Mouse (Mus musculus): ENCODE results near the gene Klhl2. TPM values are rescaled to one million over a fixed set of nuclear protein-coding genes. Genes with fewer than 3 reads are reported as not detected.

Klhl2 gene
- polyA plus RNA-seq, 1 experiment from 2014 or later: 18.1 TPM

- H3K27ac ChIP-seq (ENCODE audit: low read depth): no peak overlapping the region
- DNase-seq (ENCODE audit: low spot score): no peak
- no peak overlapping the region for H3K4me3 ChIP-seq (ENCODE audit: low read depth, low read length)
- no peaks in the 10 kb centered on the region for H3K4me1 ChIP-seq (replicated peaks; ENCODE audit: control insufficient read depth, insufficient read depth, low read length)
- WGBS: 82% methylated on average over 4 of the region's 4 CpGs
- ATAC-seq (replicated peaks; ENCODE audit: low FRiP score, low TSS enrichment, low read depth): no peak
- H3K4me2 ChIP-seq (ENCODE audit: low read length): no peak overlapping the region
- no peaks in the 10 kb centered on the region for H3K27me3 ChIP-seq (replicated peaks; ENCODE audit: control insufficient read depth, insufficient read depth, low read length)
- H3K9ac ChIP-seq (ENCODE audit: low read length): no peak overlapping the region
- H3K9me3 ChIP-seq (ENCODE audit: control insufficient read depth, low read length): no peaks in the 10 kb centered on the region
- peaks cover 87% of the 10 kb centered on the region for H3K36me3 ChIP-seq (ENCODE audit: control insufficient read depth, insufficient read depth, low read length)
These were observed 123.6 kb downstream of the Klhl2 start for GRCm38 (mm10) chr8:64726190-64726695.

DNA sequence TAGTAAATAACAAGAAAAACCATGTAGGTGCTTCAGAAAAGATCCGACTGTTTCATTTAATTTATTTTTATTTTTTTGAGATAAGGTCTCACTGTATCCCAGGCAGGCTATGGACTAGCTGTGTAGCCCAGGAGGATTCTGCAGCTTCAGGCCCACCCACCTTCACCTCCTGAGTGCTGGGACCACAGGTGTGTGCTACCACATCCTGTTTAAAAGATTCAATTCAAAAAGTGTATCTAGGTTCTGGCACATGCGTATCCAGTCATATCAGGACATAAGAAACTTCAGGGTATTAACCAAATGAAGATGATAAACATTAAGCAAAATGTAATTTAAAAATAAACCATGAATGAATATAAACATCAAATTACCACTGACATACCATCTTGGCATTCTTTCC lies 126.6 kb downstream of the Klhl2 start:
- no peaks in the 10 kb centered on the region for H3K27me3 ChIP-seq (replicated peaks; ENCODE audit: control insufficient read depth, insufficient read depth, low read length)
- no peak overlapping the region for H3K9ac ChIP-seq (ENCODE audit: low read length)
- H3K4me2 ChIP-seq (ENCODE audit: low read length): no peak overlapping the region
- DNase-seq (ENCODE audit: low spot score) (no peak), ATAC-seq (replicated peaks; ENCODE audit: low FRiP score, low TSS enrichment, low read depth) (no peak)
- H3K4me3 ChIP-seq (ENCODE audit: low read depth, low read length): no peak overlapping the region
- no peak overlapping the region for H3K27ac ChIP-seq (ENCODE audit: low read depth)
- WGBS: 92% methylated on average over 2 of the region's 2 CpGs
- H3K9me3 ChIP-seq (ENCODE audit: control insufficient read depth, low read length): no peaks in the 10 kb centered on the region
- peaks cover 92% of the 10 kb centered on the region for H3K36me3 ChIP-seq (ENCODE audit: control insufficient read depth, insufficient read depth, low read length)
- H3K4me1 ChIP-seq (replicated peaks; ENCODE audit: control insufficient read depth, insufficient read depth, low read length): no peaks in the 10 kb centered on the region

GRCm38 (mm10) chr8:64717868-64718267 lies 131.9 kb downstream of the Klhl2 start:
- no peak overlapping the region for H3K27ac ChIP-seq (ENCODE audit: low read depth)
- H3K4me1 ChIP-seq (replicated peaks; ENCODE audit: control insufficient read depth, insufficient read depth, low read length): no peaks in the 10 kb centered on the region
- ATAC-seq (replicated peaks; ENCODE audit: low FRiP score, low TSS enrichment, low read depth) (no peak), DNase-seq (ENCODE audit: low spot score) (no peak)
- no peak overlapping the region for H3K4me2 ChIP-seq (ENCODE audit: low read length)
- WGBS: 86% methylated on average over 7 of the region's 7 CpGs
- H3K4me3 ChIP-seq (ENCODE audit: low read depth, low read length): no peak overlapping the region
- no peak overlapping the region for H3K9ac ChIP-seq (ENCODE audit: low read length)
- H3K27me3 ChIP-seq (replicated peaks; ENCODE audit: control insufficient read depth, insufficient read depth, low read length): no peaks in the 10 kb centered on the region
- H3K36me3 ChIP-seq (ENCODE audit: control insufficient read depth, insufficient read depth, low read length): peaks cover 67% of the 10 kb centered on the region
- H3K9me3 ChIP-seq (ENCODE audit: control insufficient read depth, low read length): no peaks in the 10 kb centered on the region

- peaks cover 14% of the 10 kb centered on the region for H3K36me3 ChIP-seq (ENCODE audit: control insufficient read depth, insufficient read depth, low read length)
- 93% methylated on average over 7 of the region's 7 CpGs for WGBS
- H3K4me2 ChIP-seq (ENCODE audit: low read length): no peak overlapping the region
- no peaks in the 10 kb centered on the region for H3K27me3 ChIP-seq (replicated peaks; ENCODE audit: control insufficient read depth, insufficient read depth, low read length)
- ATAC-seq (replicated peaks; ENCODE audit: low FRiP score, low TSS enrichment, low read depth) (no peak), DNase-seq (ENCODE audit: low spot score) (no peak)
- no peak overlapping the region for H3K4me3 ChIP-seq (ENCODE audit: low read depth, low read length)
- H3K9me3 ChIP-seq (ENCODE audit: control insufficient read depth, low read length): no peaks in the 10 kb centered on the region
- no peaks in the 10 kb centered on the region for H3K4me1 ChIP-seq (replicated peaks; ENCODE audit: control insufficient read depth, insufficient read depth, low read length)
- H3K9ac ChIP-seq (ENCODE audit: low read length): no peak overlapping the region
- H3K27ac ChIP-seq (ENCODE audit: low read depth): no peak overlapping the region
These were observed 137.3 kb downstream of the Klhl2 start for GRCm38 (mm10) chr8:64712499-64712898.

DNA sequence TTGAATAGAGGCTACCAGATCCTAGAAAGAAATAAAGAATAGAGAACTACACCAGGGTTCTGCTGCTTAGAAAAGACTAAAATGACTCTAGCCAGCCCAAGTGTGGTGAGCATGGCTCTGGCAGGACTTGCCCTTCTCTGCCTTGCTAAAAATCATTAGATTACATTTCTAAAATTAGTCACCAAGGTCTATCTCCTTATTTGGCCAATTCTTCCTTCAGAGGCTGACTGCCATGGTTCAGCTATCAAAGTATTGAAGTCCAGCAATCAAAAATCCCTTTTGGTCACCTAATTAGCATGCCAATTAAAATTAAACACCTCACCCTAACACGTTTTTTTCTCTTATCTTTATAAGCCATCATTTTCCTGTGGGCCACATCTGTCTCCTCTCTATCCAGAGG lies 138.3 kb downstream of the Klhl2 start:
- no peak for ATAC-seq (replicated peaks; ENCODE audit: low FRiP score, low TSS enrichment, low read depth)
- no peak overlapping the region for H3K27ac ChIP-seq (ENCODE audit: low read depth)

GRCm38 (mm10) chr8:64707481-64707880 lies 142.3 kb downstream of the Klhl2 start:
- H3K4me1 ChIP-seq (replicated peaks; ENCODE audit: control insufficient read depth, insufficient read depth, low read length): no peaks in the 10 kb centered on the region
- H3K4me3 ChIP-seq (ENCODE audit: low read depth, low read length): no peak overlapping the region
- H3K27ac ChIP-seq (ENCODE audit: low read depth): no peak overlapping the region
- DNase-seq (ENCODE audit: low spot score) (no peak), ATAC-seq (replicated peaks; ENCODE audit: low FRiP score, low TSS enrichment, low read depth) (no peak)
- no peaks in the 10 kb centered on the region for H3K27me3 ChIP-seq (replicated peaks; ENCODE audit: control insufficient read depth, insufficient read depth, low read length)
- no peak overlapping the region for H3K9ac ChIP-seq (ENCODE audit: low read length)
- H3K9me3 ChIP-seq (ENCODE audit: control insufficient read depth, low read length): no peaks in the 10 kb centered on the region
- no peak overlapping the region for H3K4me2 ChIP-seq (ENCODE audit: low read length)
- H3K36me3 ChIP-seq (ENCODE audit: control insufficient read depth, insufficient read depth, low read length): no peaks in the 10 kb centered on the region

More for the DNA sequence above, 138.3 kb downstream of the Klhl2 start:
- Histone ChIP-seq H3K4me3 (ENCODE audit: low read depth, low read length) (no peak overlapping the region), H3K27me3 (replicated peaks; ENCODE audit: control insufficient read depth, insufficient read depth, low read length) (no peaks in the 10 kb centered on the region), H3K9ac (ENCODE audit: low read length) (no peak overlapping the region), H3K4me2 (ENCODE audit: low read length) (no peak overlapping the region), H3K4me1 (replicated peaks; ENCODE audit: control insufficient read depth, insufficient read depth, low read length) (no peaks in the 10 kb centered on the region), H3K36me3 (ENCODE audit: control insufficient read depth, insufficient read depth, low read length) (peaks cover 5% of the 10 kb centered on the region), H3K9me3 (ENCODE audit: control insufficient read depth, low read length) (no peaks in the 10 kb centered on the region)
- DNase-seq (ENCODE audit: low spot score): no peak
- 24% methylated on average over 1 of the region's 1 CpGs for WGBS

- Histone ChIP-seq H3K36me3 (ENCODE audit: control insufficient read depth, insufficient read depth, low read length) (no peaks in the 10 kb centered on the region), H3K4me1 (replicated peaks; ENCODE audit: control insufficient read depth, insufficient read depth, low read length) (no peaks in the 10 kb centered on the region), H3K4me3 (ENCODE audit: low read depth, low read length) (no peak overlapping the region), H3K27me3 (replicated peaks; ENCODE audit: control insufficient read depth, insufficient read depth, low read length) (no peaks in the 10 kb centered on the region), H3K27ac (ENCODE audit: low read depth) (no peak overlapping the region), H3K4me2 (ENCODE audit: low read length) (no peak overlapping the region), H3K9ac (ENCODE audit: low read length) (no peak overlapping the region), H3K9me3 (ENCODE audit: control insufficient read depth, low read length) (no peaks in the 10 kb centered on the region)
- ATAC-seq (replicated peaks; ENCODE audit: low FRiP score, low TSS enrichment, low read depth): no peak
- 79% methylated on average over 1 of the region's 1 CpGs for WGBS
- DNase-seq (ENCODE audit: low spot score): no peak
These were observed 146.6 kb downstream of the Klhl2 start for GRCm38 (mm10) chr8:64703191-64703590.

- no peaks in the 10 kb centered on the region for H3K36me3 ChIP-seq (ENCODE audit: control insufficient read depth, insufficient read depth, low read length)
- H3K4me2 ChIP-seq (ENCODE audit: low read length): peak within 1 kb of the TSS; percentile 50
- peak within 1 kb of the TSS; percentile 79 for H3K9ac ChIP-seq (ENCODE audit: low read length)
- WGBS: under 1% methylated on average over 53 of the region's 54 CpGs
- peak; percentile 86 for DNase-seq (ENCODE audit: low spot score)
- peak; percentile 97 for ATAC-seq (replicated peaks; ENCODE audit: low FRiP score, low TSS enrichment, low read depth)
- no peaks in the 10 kb centered on the region for H3K9me3 ChIP-seq (ENCODE audit: control insufficient read depth, low read length)
- H3K4me1 ChIP-seq (replicated peaks; ENCODE audit: control insufficient read depth, insufficient read depth, low read length): no peaks in the 10 kb centered on the region; the same call in 1 of the 2 replicates
- H3K27me3 ChIP-seq (replicated peaks; ENCODE audit: control insufficient read depth, insufficient read depth, low read length): no peaks in the 10 kb centered on the region
- H3K4me3 ChIP-seq (ENCODE audit: low read depth, low read length): peak within 1 kb of the TSS; percentile 41
- H3K27ac ChIP-seq (ENCODE audit: low read depth): peak within 1 kb of the TSS; percentile 72
These were observed 157.1 kb downstream of the Klhl2 start, which contains the start of gene Cpe for GRCm38 (mm10) chr8:64692651-64693201. TSS of gene Cpe (minus strand) at chr8:64693054.
